Mouse (Mus musculus) heart, embryonic 10.5 days (tissue): ENCODE results near the gene Olfr1413. TPM values are rescaled to one million over a fixed set of nuclear protein-coding genes. Genes with fewer than 3 reads are reported as not detected.

Source experiments
- DNase-seq: peaks from one replicate; pipeline ENCODE4 v3.0.0-alpha.2; 2017; ENCODE audit warnings: low spot score
- H3K27ac ChIP-seq: fragments of 300-500 bp; sonication (generic); 2 replicates; pipeline ENCODE4 v1.5.1; 2016; ENCODE audit warnings: mild to moderate bottlenecking
- H3K27me3 ChIP-seq: fragments of 300-500 bp; sonication (generic); 2 replicates; pipeline ENCODE4 v1.6.1; 2016; ENCODE audit warnings: mild to moderate bottlenecking; ENCODE audit not compliant: poor library complexity, insufficient read depth, severe bottlenecking
- H3K36me3 ChIP-seq: fragments of 300-500 bp; sonication (generic); 2 replicates; pipeline ENCODE4 v1.6.1; 2016; ENCODE audit warnings: mild to moderate bottlenecking, moderate library complexity
- H3K4me1 ChIP-seq: fragments of 300-500 bp; sonication (generic); 2 replicates; pipeline ENCODE4 v1.6.1; 2016; ENCODE audit warnings: mild to moderate bottlenecking
- H3K4me3 ChIP-seq: fragments of 300-500 bp; sonication (generic); 2 replicates; pipeline ENCODE4 v1.5.1; 2016; ENCODE audit warnings: mild to moderate bottlenecking, moderate library complexity
- H3K9me3 ChIP-seq: fragments of 300-500 bp; sonication (generic); 2 replicates; pipeline ENCODE4 v1.6.1; 2016; ENCODE audit warnings: mild to moderate bottlenecking, moderate library complexity
- WGBS: fragments of 180-500 bp; shearing (Covaris S2); methylation state at CpG from one replicate; pipeline ENCODE4 v1.1.7; 2016; 5-methylcytosine and 5-hydroxymethylcytosine counted together
- polyA plus RNA-seq: library from polyadenylated mRNA; unstranded; fragments of >200 nt; fragmentation: Nextera tagmentation; extraction: Ambion mirVana; gene quantifications from 2 replicates; pipeline ENCODE4 v1.2.1, GENCODE M21; 2016

Olfr1413 gene
- polyA plus RNA-seq, 1 experiment from 2014 or later: not detected

- Histone ChIP-seq H3K9me3 (no peaks in the 10 kb centered on the region), H3K27ac (no peak overlapping the region), H3K4me1 (no peaks in the 10 kb centered on the region), H3K4me3 (no peak overlapping the region), H3K36me3 (no peaks in the 10 kb centered on the region), H3K27me3 (peaks cover 23% of the 10 kb centered on the region; the same call in 1 of the 2 replicates)
- peak; percentile 43 for DNase-seq
- WGBS: 69% methylated on average over 1 of the region's 1 CpGs
These were observed 44.9 kb downstream of the Olfr1413 start for GRCm38 (mm10) chr1:92616046-92616445.

GRCm38 (mm10) chr1:92617488-92617887 is 46.4 kb downstream of the Olfr1413 start, which contains the start of gene Olfr12:
TSS of gene Olfr12 (plus strand) at chr1:92617788.
- no peak within 1 kb of the TSS for H3K4me3 ChIP-seq
- H3K36me3 ChIP-seq: no peaks in the 10 kb centered on the region
- DNase-seq: no peak
- WGBS: 74% methylated on average over 2 of the region's 2 CpGs
- H3K4me1 ChIP-seq: no peaks in the 10 kb centered on the region
- H3K27me3 ChIP-seq: peaks cover 19% of the 10 kb centered on the region
- no peak within 1 kb of the TSS for H3K27ac ChIP-seq
- no peaks in the 10 kb centered on the region for H3K9me3 ChIP-seq

GRCm38 (mm10) chr1:92618360-92618759 is 47.2 kb downstream of the Olfr1413 start:
- Histone ChIP-seq H3K36me3 (no peaks in the 10 kb centered on the region), H3K4me1 (no peaks in the 10 kb centered on the region), H3K9me3 (no peaks in the 10 kb centered on the region), H3K4me3 (no peak overlapping the region), H3K27ac (no peak overlapping the region), H3K27me3 (peaks cover 19% of the 10 kb centered on the region)
- 62% methylated on average over 4 of the region's 4 CpGs for WGBS
- peak; percentile 70 for DNase-seq

Other genes starting within 250 kb of the Olfr1413 start
- gene Ndufa10, start 97.5 kb upstream of the Olfr1413 start, polyA plus RNA-seq: 404 and 483 TPM in 2 replicates
- gene Olfr1416, start 86.2 kb upstream of the Olfr1413 start, polyA plus RNA-seq: not detected in 2 replicates
- not detected in 2 replicates for gene Olfr1415, start 75.2 kb upstream of the Olfr1413 start, polyA plus RNA-seq
- gene Olfr1414, start 52.7 kb upstream of the Olfr1413 start, polyA plus RNA-seq: not detected in 2 replicates
- gene Olfr1412, start 14.5 kb downstream of the Olfr1413 start, polyA plus RNA-seq: not detected in 2 replicates
- not detected in 2 replicates for gene Olfr1411, start 23.1 kb downstream of the Olfr1413 start, polyA plus RNA-seq
- gene Olfr1410, start 34.5 kb downstream of the Olfr1413 start, polyA plus RNA-seq: not detected in 2 replicates
- gene Olfr12, start 46.5 kb downstream of the Olfr1413 start, polyA plus RNA-seq: not detected in 2 replicates
- 310 and 346 TPM in 2 replicates for gene Cops9, start 70.7 kb downstream of the Olfr1413 start, polyA plus RNA-seq
- gene Otos, start 77.5 kb downstream of the Olfr1413 start, polyA plus RNA-seq: 0.08 TPM in 1 of 2 replicates, not detected in the other